Mouse (Mus musculus) liver, postnatal 0 days (tissue): ENCODE measurements around the gene Ift122. TPM values are rescaled to one million over a fixed set of nuclear protein-coding genes. Genes with fewer than 3 reads are reported as not detected.
"Not testable (repeated sequence)": the region's sequence is repeated elsewhere in the genome, so short reads cannot be mapped to it uniquely, and the experiment has no call there.

Source experiments
- ATAC-seq: fragments of 200-750 bp; cut with Nextera tagmentation; 2 replicates; pipeline ENCODE4 v1.8.0; 2017; ENCODE audit warnings: mild to moderate bottlenecking, moderate library complexity
- DNase-seq: peaks from one replicate; pipeline ENCODE4 v3.0.0-alpha.2; 2016
- H3K27ac ChIP-seq: fragments of 300-500 bp; sonication (generic); 2 replicates; pipeline ENCODE4 v1.5.1; 2014; ENCODE audit warnings: antibody characterized with exemption, moderate library complexity, mild to moderate bottlenecking, low read depth
- H3K27me3 ChIP-seq: fragments of 300-500 bp; sonication (generic); 2 replicates; pipeline ENCODE4 v1.6.1; 2014; ENCODE audit warnings: low read length, control low read depth, mixed read lengths; ENCODE audit not compliant: insufficient read depth
- H3K36me3 ChIP-seq: fragments of 300-500 bp; sonication (generic); replicated peaks from 2 replicates; pipeline ENCODE4 v1.6.1; 2014; ENCODE audit warnings: mild to moderate bottlenecking, control low read depth, low read length, moderate library complexity, mixed read lengths; ENCODE audit not compliant: insufficient read depth
- H3K4me1 ChIP-seq: fragments of 300-500 bp; sonication (generic); 2 replicates; pipeline ENCODE4 v1.6.1; 2014; ENCODE audit warnings: antibody characterized with exemption, mild to moderate bottlenecking, control low read depth; ENCODE audit not compliant: insufficient read depth
- H3K4me2 ChIP-seq: fragments of 300-500 bp; sonication (generic); 2 replicates; pipeline ENCODE4 v1.6.1; 2014; ENCODE audit warnings: low read depth, mild to moderate bottlenecking, low read length, moderate library complexity, mixed read lengths
- H3K4me3 ChIP-seq: fragments of 300-500 bp; sonication (generic); 2 replicates; pipeline ENCODE4 v1.5.1; 2014; ENCODE audit warnings: low read depth, low read length
- H3K9ac ChIP-seq: fragments of 300-500 bp; sonication (generic); replicated peaks from 2 replicates; pipeline ENCODE4 v1.6.1; 2014; ENCODE audit warnings: mild to moderate bottlenecking, moderate library complexity
- H3K9me3 ChIP-seq: fragments of 300-500 bp; sonication (generic); 2 replicates; pipeline ENCODE4 v1.6.1; 2016; ENCODE audit warnings: mild to moderate bottlenecking, control low read depth, low read length, mixed read lengths
- CTCF ChIP-seq: sonication (generic); IDR thresholded peaks from 2 replicates; pipeline ENCODE4 v1.5.1; 2016; ENCODE audit warnings: antibody characterized with exemption, low read depth
- EP300 ChIP-seq: IDR thresholded peaks from 2 replicates; pipeline ENCODE4 v1.6.1; 2016; ENCODE audit warnings: antibody characterized with exemption, low read depth, mild to moderate bottlenecking
- WGBS: fragments of 180-500 bp; shearing (Covaris S2); extraction: QIAGEN DNeasy Blood & Tissue Kit; methylation state at CpG from one replicate; pipeline ENCODE4 v1.1.7; 2014; ENCODE audit not compliant: insufficient replicate concordance; 5-methylcytosine and 5-hydroxymethylcytosine counted together
- polyA plus RNA-seq: library from polyadenylated mRNA; unstranded; fragments of >200 nt; fragmentation: Nextera tagmentation; extraction: Ambion mirVana; gene quantifications from 2 replicates; pipeline ENCODE4 v1.2.1, GENCODE M21; 2015

Ift122 gene
- polyA plus RNA-seq, 1 experiment from 2014 or later, result 1.6 TPM

DNA sequence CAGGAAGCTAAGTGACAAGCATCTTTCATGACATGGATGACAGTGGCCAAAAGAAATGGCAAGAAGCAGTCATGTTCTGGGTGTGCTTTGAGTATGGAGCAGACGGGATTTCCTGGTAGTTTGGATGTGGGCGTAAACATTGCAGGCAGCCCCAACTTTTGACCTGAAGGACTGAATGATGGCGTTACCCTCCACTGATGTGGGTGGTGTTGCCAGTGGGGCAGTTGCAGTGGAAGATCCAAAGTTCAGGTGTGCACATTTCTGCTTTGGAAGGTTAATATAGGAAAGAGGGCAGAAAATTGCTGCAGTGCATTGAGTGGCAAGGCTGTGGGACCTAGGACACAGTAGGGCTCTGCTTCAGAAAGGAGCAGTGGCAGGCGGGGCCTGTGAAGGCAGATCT, 12.0 kb downstream of the Ift122 start:
- ATAC-seq (peak; percentile 81), DNase-seq (no peak)
- Histone ChIP-seq H3K36me3 (no peaks in the 10 kb centered on the region), H3K27me3 (no peaks in the 10 kb centered on the region), H3K4me2 (no peak overlapping the region), H3K4me3 (no peak overlapping the region), H3K4me1 (no peaks in the 10 kb centered on the region), H3K9me3 (no peaks in the 10 kb centered on the region), H3K27ac (0 out of 2 replicates have a peak overlapping the region, but pooled peaks have one; percentile 11), H3K9ac (no peak overlapping the region)
- TF ChIP-seq EP300, result no peak
- no peak for TF ChIP-seq CTCF
- WGBS, result 76% methylated on average over 4 of the region's 4 CpGs

DNA sequence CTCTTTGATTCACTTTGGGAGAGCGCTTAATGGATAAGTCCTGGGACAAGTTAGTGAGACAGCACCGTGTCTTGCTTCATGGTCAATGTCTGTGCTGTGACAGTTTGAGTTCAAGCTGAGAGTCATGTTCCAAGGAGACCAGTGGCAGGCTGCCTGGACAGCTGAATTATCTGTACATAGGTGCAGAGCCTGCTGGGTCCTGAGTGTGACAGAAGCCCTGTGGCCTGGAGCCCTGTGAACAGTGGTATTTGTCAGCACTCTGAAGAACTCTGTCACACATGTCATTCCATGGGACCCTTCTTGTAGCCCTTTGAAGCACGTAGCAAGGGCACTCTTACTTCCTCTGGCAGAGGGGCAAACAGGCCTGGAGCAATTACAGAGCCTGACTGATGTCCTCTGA, 13.9 kb downstream of the Ift122 start:
- H3K27me3 ChIP-seq, DNase-seq, H3K36me3 ChIP-seq, H3K4me1 ChIP-seq, H3K4me3 ChIP-seq, H3K9ac ChIP-seq, H3K4me2 ChIP-seq, H3K27ac ChIP-seq, ATAC-seq, H3K9me3 ChIP-seq: not testable (repeated sequence)
- WGBS, result no CpG with 5 or more reads among the region's 3 CpGs

DNA sequence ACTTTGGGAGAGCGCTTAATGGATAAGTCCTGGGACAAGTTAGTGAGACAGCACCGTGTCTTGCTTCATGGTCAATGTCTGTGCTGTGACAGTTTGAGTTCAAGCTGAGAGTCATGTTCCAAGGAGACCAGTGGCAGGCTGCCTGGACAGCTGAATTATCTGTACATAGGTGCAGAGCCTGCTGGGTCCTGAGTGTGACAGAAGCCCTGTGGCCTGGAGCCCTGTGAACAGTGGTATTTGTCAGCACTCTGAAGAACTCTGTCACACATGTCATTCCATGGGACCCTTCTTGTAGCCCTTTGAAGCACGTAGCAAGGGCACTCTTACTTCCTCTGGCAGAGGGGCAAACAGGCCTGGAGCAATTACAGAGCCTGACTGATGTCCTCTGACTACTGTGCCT, 18.0 kb downstream of the Ift122 start:
- no CpG with 5 or more reads among the region's 3 CpGs for WGBS
- ATAC-seq, H3K27ac ChIP-seq, H3K4me3 ChIP-seq, H3K4me2 ChIP-seq, H3K9ac ChIP-seq, H3K4me1 ChIP-seq, H3K9me3 ChIP-seq, DNase-seq, H3K27me3 ChIP-seq, H3K36me3 ChIP-seq: not testable (repeated sequence)

DNA sequence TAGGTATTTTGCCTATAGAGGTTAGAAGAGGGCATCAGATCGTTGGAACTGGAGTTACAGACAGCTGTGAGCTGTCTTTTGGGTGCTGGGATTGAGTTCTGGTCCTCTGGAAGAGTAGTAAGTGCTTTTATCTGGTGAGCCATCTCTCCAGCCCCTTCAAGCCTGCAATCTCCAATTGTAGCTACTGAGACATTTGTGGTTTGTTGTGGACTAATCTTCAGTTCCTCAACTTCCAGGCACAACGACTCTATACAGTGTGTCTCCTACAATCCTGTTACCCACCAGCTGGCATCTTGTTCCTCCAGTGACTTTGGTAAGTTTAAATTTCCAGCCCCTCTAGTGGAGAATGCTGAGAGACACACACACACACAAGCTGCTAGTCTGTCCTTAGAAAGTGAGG, 24.0 kb downstream of the Ift122 start:
- DNase-seq, result no peak
- WGBS, result 46% methylated on average over 2 of the region's 2 CpGs
- no peaks in the 10 kb centered on the region for H3K9me3 ChIP-seq
- H3K4me3 ChIP-seq, result no peak overlapping the region
- TF ChIP-seq CTCF (no peak), EP300 (no peak)
- peaks cover 4% of the 10 kb centered on the region; the same call in 1 of the 2 replicates for H3K4me1 ChIP-seq
- 0 out of 2 replicates have a peak, but pooled peaks cover 3% of the 10 kb centered on the region for H3K36me3 ChIP-seq
- no peak overlapping the region for H3K9ac ChIP-seq
- H3K27ac ChIP-seq, result no peak overlapping the region
- no peak for ATAC-seq
- no peak overlapping the region for H3K4me2 ChIP-seq
- no peaks in the 10 kb centered on the region for H3K27me3 ChIP-seq

DNA sequence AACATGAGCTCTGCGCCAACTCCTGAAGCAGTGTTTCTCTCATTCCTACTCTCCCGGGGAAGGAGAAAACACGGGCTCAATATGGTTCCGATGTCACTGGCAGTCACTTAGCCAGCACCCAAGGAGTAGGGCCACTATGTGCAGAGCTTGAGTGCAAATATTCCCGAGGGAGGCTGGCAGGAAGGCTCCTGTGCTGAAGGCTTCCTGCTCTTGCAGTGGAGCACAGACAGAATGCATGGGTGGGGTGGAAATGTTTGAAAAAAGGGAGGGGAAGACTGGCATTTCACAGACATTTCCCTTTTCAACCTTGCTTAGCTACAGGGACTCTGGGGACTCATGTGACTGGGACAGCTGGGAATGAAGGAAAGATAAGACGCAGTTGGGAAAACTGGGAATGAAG, 25.4 kb downstream of the Ift122 start:
- Histone ChIP-seq H3K36me3 (0 out of 2 replicates have a peak, but pooled peaks cover 3% of the 10 kb centered on the region), H3K9me3 (no peaks in the 10 kb centered on the region), H3K4me3 (no peak overlapping the region), H3K4me2 (no peak overlapping the region), H3K9ac (no peak overlapping the region), H3K27me3 (no peaks in the 10 kb centered on the region), H3K27ac (no peak overlapping the region), H3K4me1 (peaks cover 4% of the 10 kb centered on the region; the same call in 1 of the 2 replicates)
- ATAC-seq (no peak), DNase-seq (no peak)
- WGBS, result 66% methylated on average over 6 of the region's 6 CpGs
- no peak for TF ChIP-seq EP300
- TF ChIP-seq CTCF, result no peak

DNA sequence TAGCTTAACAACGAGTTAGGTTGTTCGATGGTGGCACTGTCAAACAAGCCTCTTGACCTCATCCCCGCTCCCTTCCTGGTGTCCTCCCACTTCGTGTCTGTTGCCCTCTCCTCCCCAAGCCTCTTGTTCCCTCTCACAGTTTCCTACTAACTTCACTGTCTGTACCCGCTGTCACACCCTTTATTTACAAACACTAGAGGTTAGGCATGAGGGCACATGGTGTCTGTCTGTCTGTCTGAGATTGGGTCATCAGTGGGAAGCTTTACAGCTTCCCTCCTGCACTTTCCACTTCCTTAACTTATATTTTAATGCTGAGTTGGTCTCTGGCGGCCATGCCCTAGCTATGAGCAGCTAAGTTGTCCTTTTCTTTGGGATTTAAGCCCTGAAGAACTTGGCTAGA, 26.5 kb downstream of the Ift122 start:
- 61% methylated on average over 6 of the region's 6 CpGs for WGBS
- Histone ChIP-seq H3K4me3 (no peak overlapping the region), H3K9me3 (no peaks in the 10 kb centered on the region), H3K27ac (no peak overlapping the region), H3K27me3 (no peaks in the 10 kb centered on the region), H3K4me1 (peaks cover 4% of the 10 kb centered on the region; the same call in 1 of the 2 replicates), H3K4me2 (no peak overlapping the region), H3K9ac (no peak overlapping the region), H3K36me3 (0 out of 2 replicates have a peak, but pooled peaks cover 3% of the 10 kb centered on the region)
- ATAC-seq, result no peak
- DNase-seq, result no peak
- TF ChIP-seq EP300 (no peak), CTCF (no peak)

DNA sequence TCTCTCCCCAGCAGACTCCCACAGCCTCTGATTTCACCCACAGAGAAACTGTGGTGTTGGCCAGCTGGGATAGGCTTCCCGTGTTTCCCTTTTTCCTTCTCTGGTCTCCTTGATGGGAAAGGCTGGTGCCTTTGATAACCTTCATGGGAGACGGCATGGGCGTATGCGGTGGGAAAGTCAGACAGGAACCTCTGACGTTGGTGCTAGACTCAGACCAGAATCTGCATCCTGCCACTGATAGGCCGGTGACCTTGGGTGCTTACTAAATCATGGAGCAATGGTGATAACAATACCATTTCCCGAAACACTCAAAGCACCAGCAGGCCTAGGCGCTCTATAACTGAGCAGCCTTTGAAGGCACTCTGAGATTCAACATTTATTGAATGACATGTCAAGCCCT, 27.5 kb downstream of the Ift122 start:
- DNase-seq, result no peak
- TF ChIP-seq CTCF (no peak), EP300 (peak; percentile 63; the same call in 1 of the 2 replicates)
- H3K9ac ChIP-seq, result no peak overlapping the region
- 61% methylated on average over 8 of the region's 8 CpGs for WGBS
- H3K4me3 ChIP-seq, result no peak overlapping the region
- no peak overlapping the region for H3K4me2 ChIP-seq
- H3K27ac ChIP-seq, result no peak overlapping the region
- H3K4me1 ChIP-seq, result peaks cover 4% of the 10 kb centered on the region; the same call in 1 of the 2 replicates
- peak; percentile 45 for ATAC-seq
- H3K9me3 ChIP-seq, result no peaks in the 10 kb centered on the region
- no peaks in the 10 kb centered on the region for H3K27me3 ChIP-seq
- 0 out of 2 replicates have a peak, but pooled peaks cover 1% of the 10 kb centered on the region for H3K36me3 ChIP-seq
